Mouse (Mus musculus) cerebellum, adult 2 months (tissue): Measurements from ENCODE around the gene 9530077C05Rik.

Experiments
- CTCF ChIP-seq: fragments of 200-500 bp; IDR thresholded peaks from 2 replicates; pipeline ENCODE4 v1.5.1; 2011; ENCODE audit warnings: low read depth, mild to moderate bottlenecking, control low read depth, low read length, moderate library complexity, borderline replicate concordance; ENCODE audit not compliant: insufficient read depth
- POLR2A ChIP-seq: fragments of 200-500 bp; IDR thresholded peaks from 2 replicates; pipeline ENCODE4 v1.6.1; 2011; ENCODE audit warnings: low read length, control low read depth, borderline replicate concordance; ENCODE audit not compliant: insufficient read depth

DNA sequence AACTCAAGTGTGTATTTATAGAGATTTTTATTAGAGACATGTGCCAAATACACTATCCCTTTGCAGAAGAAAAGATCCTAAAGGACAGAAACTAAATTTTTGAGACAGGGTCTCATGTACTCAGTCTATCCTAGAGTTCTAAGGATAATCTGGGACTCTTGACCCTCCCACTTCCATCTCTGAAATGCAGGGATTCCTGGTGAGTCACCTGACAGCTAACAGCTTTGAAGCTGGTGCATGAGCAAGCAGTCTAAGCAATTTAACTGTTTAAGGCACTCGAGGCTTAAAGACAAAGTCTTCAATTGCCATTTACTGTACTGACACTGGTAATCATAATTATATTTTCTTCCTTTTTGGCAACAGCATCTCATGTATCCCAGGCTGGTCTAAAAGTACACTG is 11.2 kb downstream of the 9530077C05Rik start:
- no peak for TF ChIP-seq CTCF
- TF ChIP-seq POLR2A, result no peak
